Mouse (Mus musculus): ENCODE measurements around the gene Etl4. TPM values are rescaled to one million over a fixed set of nuclear protein-coding genes. Genes with fewer than 3 reads are reported as not detected.

Gene Etl4
- polyA plus RNA-seq, 1 experiment from 2014 or later, result 2.5 TPM

- Histone ChIP-seq H3K27me3 (ENCODE audit: control insufficient read depth, insufficient read depth, low read length) (no peaks in the 10 kb centered on the region), H3K4me1 (ENCODE audit: control insufficient read depth, insufficient read depth, low read length) (no peaks in the 10 kb centered on the region), H3K4me2 (ENCODE audit: low read length) (no peak overlapping the region), H3K27ac (replicated peaks; ENCODE audit: low read depth, low read length) (no peak overlapping the region), H3K9me3 (ENCODE audit: control insufficient read depth, low read length) (peaks cover 4% of the 10 kb centered on the region; the same call in 1 of the 2 replicates), H3K4me3 (replicated peaks; ENCODE audit: low read depth, low read length) (no peak overlapping the region), H3K36me3 (ENCODE audit: control insufficient read depth, insufficient read depth, low read length) (no peaks in the 10 kb centered on the region), H3K9ac (replicated peaks; ENCODE audit: low read length) (no peak overlapping the region)
- ATAC-seq (ENCODE audit: low FRiP score, low TSS enrichment), result no peak
- DNase-seq, result no peak
These were observed 673.5 kb downstream of the Etl4 start for GRCm38 (mm10) chr2:20583032-20583431.

- 93% methylated on average over 6 of the region's 6 CpGs for WGBS
- Histone ChIP-seq H3K27me3 (ENCODE audit: control insufficient read depth, insufficient read depth, low read length) (no peaks in the 10 kb centered on the region), H3K36me3 (ENCODE audit: control insufficient read depth, insufficient read depth, low read length) (no peaks in the 10 kb centered on the region), H3K27ac (replicated peaks; ENCODE audit: low read depth, low read length) (no peak overlapping the region), H3K9me3 (ENCODE audit: control insufficient read depth, low read length) (peaks cover 4% of the 10 kb centered on the region; the same call in 1 of the 2 replicates), H3K4me2 (ENCODE audit: low read length) (no peak overlapping the region), H3K4me3 (replicated peaks; ENCODE audit: low read depth, low read length) (no peak overlapping the region), H3K9ac (replicated peaks; ENCODE audit: low read length) (no peak overlapping the region), H3K4me1 (ENCODE audit: control insufficient read depth, insufficient read depth, low read length) (no peaks in the 10 kb centered on the region)
- ATAC-seq (ENCODE audit: low FRiP score, low TSS enrichment) (no peak), DNase-seq (no peak)
These were observed 674.1 kb downstream of the Etl4 start for GRCm38 (mm10) chr2:20583562-20584153.

- no peaks in the 10 kb centered on the region for H3K27me3 ChIP-seq (ENCODE audit: control insufficient read depth, insufficient read depth, low read length)
- peaks cover 4% of the 10 kb centered on the region; the same call in 1 of the 2 replicates for H3K9me3 ChIP-seq (ENCODE audit: control insufficient read depth, low read length)
- no peak overlapping the region for H3K4me2 ChIP-seq (ENCODE audit: low read length)
- H3K4me3 ChIP-seq (replicated peaks; ENCODE audit: low read depth, low read length), result no peak overlapping the region
- ATAC-seq (ENCODE audit: low FRiP score, low TSS enrichment), result no peak
- no peak for DNase-seq
- H3K36me3 ChIP-seq (ENCODE audit: control insufficient read depth, insufficient read depth, low read length), result no peaks in the 10 kb centered on the region
- 98% methylated on average over 2 of the region's 2 CpGs for WGBS
- H3K9ac ChIP-seq (replicated peaks; ENCODE audit: low read length), result no peak overlapping the region
- H3K27ac ChIP-seq (replicated peaks; ENCODE audit: low read depth, low read length), result no peak overlapping the region
- H3K4me1 ChIP-seq (ENCODE audit: control insufficient read depth, insufficient read depth, low read length), result no peaks in the 10 kb centered on the region
These were observed 678.3 kb downstream of the Etl4 start for GRCm38 (mm10) chr2:20587913-20588312.

- H3K27ac ChIP-seq (replicated peaks; ENCODE audit: low read depth, low read length), result no peak overlapping the region
- H3K4me1 ChIP-seq (ENCODE audit: control insufficient read depth, insufficient read depth, low read length), result no peaks in the 10 kb centered on the region
- DNase-seq (no peak), ATAC-seq (ENCODE audit: low FRiP score, low TSS enrichment) (no peak)
- no peak overlapping the region for H3K9ac ChIP-seq (replicated peaks; ENCODE audit: low read length)
- no peaks in the 10 kb centered on the region for H3K36me3 ChIP-seq (ENCODE audit: control insufficient read depth, insufficient read depth, low read length)
- H3K9me3 ChIP-seq (ENCODE audit: control insufficient read depth, low read length), result peaks cover 4% of the 10 kb centered on the region; the same call in 1 of the 2 replicates
- no peak overlapping the region for H3K4me2 ChIP-seq (ENCODE audit: low read length)
- H3K4me3 ChIP-seq (replicated peaks; ENCODE audit: low read depth, low read length), result no peak overlapping the region
- no peaks in the 10 kb centered on the region for H3K27me3 ChIP-seq (ENCODE audit: control insufficient read depth, insufficient read depth, low read length)
These were observed 679.1 kb downstream of the Etl4 start for GRCm38 (mm10) chr2:20588631-20589030.

GRCm38 (mm10) chr2:20594129-20594528 is 684.5 kb downstream of the Etl4 start:
- Histone ChIP-seq H3K27me3 (ENCODE audit: control insufficient read depth, insufficient read depth, low read length) (no peaks in the 10 kb centered on the region), H3K4me3 (replicated peaks; ENCODE audit: low read depth, low read length) (no peak overlapping the region), H3K4me1 (ENCODE audit: control insufficient read depth, insufficient read depth, low read length) (no peaks in the 10 kb centered on the region), H3K4me2 (ENCODE audit: low read length) (no peak overlapping the region), H3K36me3 (ENCODE audit: control insufficient read depth, insufficient read depth, low read length) (no peaks in the 10 kb centered on the region), H3K9ac (replicated peaks; ENCODE audit: low read length) (no peak overlapping the region), H3K27ac (replicated peaks; ENCODE audit: low read depth, low read length) (no peak overlapping the region), H3K9me3 (ENCODE audit: control insufficient read depth, low read length) (no peaks in the 10 kb centered on the region)
- no peak for ATAC-seq (ENCODE audit: low FRiP score, low TSS enrichment)
- WGBS, result 89% methylated on average over 2 of the region's 2 CpGs
- DNase-seq, result no peak

GRCm38 (mm10) chr2:20595000-20595399 is 685.4 kb downstream of the Etl4 start:
- H3K27ac ChIP-seq (replicated peaks; ENCODE audit: low read depth, low read length), result no peak overlapping the region
- H3K4me2 ChIP-seq (ENCODE audit: low read length), result no peak overlapping the region
- no peak for ATAC-seq (ENCODE audit: low FRiP score, low TSS enrichment)
- no peak overlapping the region for H3K4me3 ChIP-seq (replicated peaks; ENCODE audit: low read depth, low read length)
- no peaks in the 10 kb centered on the region for H3K4me1 ChIP-seq (ENCODE audit: control insufficient read depth, insufficient read depth, low read length)
- H3K27me3 ChIP-seq (ENCODE audit: control insufficient read depth, insufficient read depth, low read length), result no peaks in the 10 kb centered on the region
- H3K9ac ChIP-seq (replicated peaks; ENCODE audit: low read length), result no peak overlapping the region
- no peak for DNase-seq
- WGBS, result 85% methylated on average over 3 of the region's 3 CpGs
- no peaks in the 10 kb centered on the region for H3K36me3 ChIP-seq (ENCODE audit: control insufficient read depth, insufficient read depth, low read length)
- H3K9me3 ChIP-seq (ENCODE audit: control insufficient read depth, low read length), result no peaks in the 10 kb centered on the region

- H3K4me3 ChIP-seq (replicated peaks; ENCODE audit: low read depth, low read length), result no peak overlapping the region
- H3K27me3 ChIP-seq (ENCODE audit: control insufficient read depth, insufficient read depth, low read length), result no peaks in the 10 kb centered on the region
- no peak for DNase-seq
- H3K9me3 ChIP-seq (ENCODE audit: control insufficient read depth, low read length), result no peaks in the 10 kb centered on the region
- ATAC-seq (ENCODE audit: low FRiP score, low TSS enrichment), result no peak
- no peak overlapping the region for H3K4me2 ChIP-seq (ENCODE audit: low read length)
- no peak overlapping the region for H3K27ac ChIP-seq (replicated peaks; ENCODE audit: low read depth, low read length)
- 95% methylated on average over 3 of the region's 3 CpGs for WGBS
- H3K9ac ChIP-seq (replicated peaks; ENCODE audit: low read length), result no peak overlapping the region
- H3K4me1 ChIP-seq (ENCODE audit: control insufficient read depth, insufficient read depth, low read length), result no peaks in the 10 kb centered on the region
- no peaks in the 10 kb centered on the region for H3K36me3 ChIP-seq (ENCODE audit: control insufficient read depth, insufficient read depth, low read length)
These were observed 687.0 kb downstream of the Etl4 start for GRCm38 (mm10) chr2:20596558-20596957.

- Histone ChIP-seq H3K9me3 (ENCODE audit: control insufficient read depth, low read length) (no peaks in the 10 kb centered on the region), H3K9ac (replicated peaks; ENCODE audit: low read length) (no peak overlapping the region), H3K4me1 (ENCODE audit: control insufficient read depth, insufficient read depth, low read length) (no peaks in the 10 kb centered on the region), H3K36me3 (ENCODE audit: control insufficient read depth, insufficient read depth, low read length) (no peaks in the 10 kb centered on the region), H3K4me3 (replicated peaks; ENCODE audit: low read depth, low read length) (no peak overlapping the region), H3K4me2 (ENCODE audit: low read length) (no peak overlapping the region), H3K27me3 (ENCODE audit: control insufficient read depth, insufficient read depth, low read length) (no peaks in the 10 kb centered on the region), H3K27ac (replicated peaks; ENCODE audit: low read depth, low read length) (no peak overlapping the region)
- ATAC-seq (ENCODE audit: low FRiP score, low TSS enrichment) (no peak), DNase-seq (no peak)
- WGBS, result 51% methylated on average over 2 of the region's 2 CpGs
These were observed 687.6 kb downstream of the Etl4 start for GRCm38 (mm10) chr2:20597193-20597592.

GRCm38 (mm10) chr2:20602656-20603055 is 693.1 kb downstream of the Etl4 start:
- 68% methylated on average over 2 of the region's 2 CpGs for WGBS
- H3K27ac ChIP-seq (replicated peaks; ENCODE audit: low read depth, low read length), result no peak overlapping the region
- ATAC-seq (ENCODE audit: low FRiP score, low TSS enrichment), result no peak

More at GRCm38 (mm10) chr2:20602656-20603055, 693.1 kb downstream of the Etl4 start:
- Histone ChIP-seq H3K27me3 (ENCODE audit: control insufficient read depth, insufficient read depth, low read length) (no peaks in the 10 kb centered on the region), H3K4me2 (ENCODE audit: low read length) (no peak overlapping the region), H3K36me3 (ENCODE audit: control insufficient read depth, insufficient read depth, low read length) (no peaks in the 10 kb centered on the region), H3K9me3 (ENCODE audit: control insufficient read depth, low read length) (no peaks in the 10 kb centered on the region), H3K4me3 (replicated peaks; ENCODE audit: low read depth, low read length) (no peak overlapping the region), H3K9ac (replicated peaks; ENCODE audit: low read length) (no peak overlapping the region), H3K4me1 (ENCODE audit: control insufficient read depth, insufficient read depth, low read length) (no peaks in the 10 kb centered on the region)
- DNase-seq, result no peak

Data from midbrain, embryonic 14.5 days (tissue).